Mouse (Mus musculus): Measurements from ENCODE around the gene Ace2. TPM values are rescaled to one million over a fixed set of nuclear protein-coding genes. Genes with fewer than 3 reads are reported as not detected.

The Ace2 gene
- polyA plus RNA-seq, 1 experiment from 2014 or later: 3.1 TPM

DNA sequence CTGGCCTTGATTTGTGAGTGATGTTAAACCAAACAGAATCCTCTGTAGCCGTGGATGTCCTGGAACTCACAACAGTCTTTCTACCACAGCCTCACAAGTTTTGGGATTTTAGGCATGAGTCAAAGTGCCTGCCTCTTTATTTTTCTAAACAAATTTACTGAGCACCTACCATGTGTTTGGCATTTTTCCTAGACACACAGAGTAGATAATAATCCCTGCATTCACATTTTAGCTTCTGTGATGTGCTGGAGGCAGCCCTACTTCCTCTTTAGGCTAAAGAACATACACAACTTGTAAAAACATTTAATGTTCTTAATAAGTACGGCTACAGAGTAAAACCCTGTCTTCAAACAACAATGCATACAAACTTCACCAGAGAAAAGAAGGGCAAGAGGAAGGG, 31.9 kb downstream of the Ace2 start:
- no peaks in the 10 kb centered on the region for H3K36me3 ChIP-seq (ENCODE audit: control insufficient read depth, insufficient read depth)
- no peak overlapping the region for H3K9ac ChIP-seq (ENCODE audit: low read length)
- no peaks in the 10 kb centered on the region for H3K4me1 ChIP-seq (ENCODE audit: control insufficient read depth, insufficient read depth, low read length)
- no peaks in the 10 kb centered on the region for H3K27me3 ChIP-seq (ENCODE audit: control insufficient read depth, insufficient read depth, low read length)
- H3K4me3 ChIP-seq (ENCODE audit: low read length): no peak overlapping the region
- no peak for ATAC-seq (replicated peaks; ENCODE audit: extremely low read depth, insufficient read depth, low FRiP score)
- WGBS: 55% methylated on average over 2 of the region's 2 CpGs
- H3K4me2 ChIP-seq (ENCODE audit: low read depth, low read length): no peak overlapping the region
- no peaks in the 10 kb centered on the region for H3K9me3 ChIP-seq (replicated peaks; ENCODE audit: control insufficient read depth, low read length)
- no peak overlapping the region for H3K27ac ChIP-seq (ENCODE audit: low read length)

DNA sequence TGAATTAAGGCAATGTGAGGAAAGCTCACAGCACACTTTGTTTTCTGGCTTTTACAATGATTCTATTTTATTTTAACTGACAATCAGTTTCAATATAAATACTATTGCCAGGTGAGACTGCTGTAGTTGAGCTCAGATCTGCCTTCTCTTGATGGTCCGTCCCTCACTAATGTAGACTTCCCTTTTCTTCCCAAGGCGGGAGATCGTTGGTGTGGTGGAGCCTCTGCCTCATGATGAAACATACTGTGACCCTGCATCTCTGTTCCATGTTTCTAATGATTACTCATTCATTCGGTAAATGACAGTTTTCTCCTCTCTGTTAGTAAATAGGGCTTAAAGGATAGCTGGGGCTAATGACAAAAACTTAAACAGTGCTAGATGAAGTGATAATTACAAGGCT, 34.7 kb downstream of the Ace2 start:
- no peak overlapping the region for H3K9ac ChIP-seq (ENCODE audit: low read length)
- no peak overlapping the region for H3K4me3 ChIP-seq (ENCODE audit: low read length)
- no peaks in the 10 kb centered on the region for H3K27me3 ChIP-seq (ENCODE audit: control insufficient read depth, insufficient read depth, low read length)
- no peaks in the 10 kb centered on the region for H3K4me1 ChIP-seq (ENCODE audit: control insufficient read depth, insufficient read depth, low read length)
- 80% methylated on average over 4 of the region's 4 CpGs for WGBS
- ATAC-seq (replicated peaks; ENCODE audit: extremely low read depth, insufficient read depth, low FRiP score): no peak
- no peaks in the 10 kb centered on the region for H3K36me3 ChIP-seq (ENCODE audit: control insufficient read depth, insufficient read depth)
- H3K27ac ChIP-seq (ENCODE audit: low read length): no peak overlapping the region
- H3K9me3 ChIP-seq (replicated peaks; ENCODE audit: control insufficient read depth, low read length): no peaks in the 10 kb centered on the region
- no peak overlapping the region for H3K4me2 ChIP-seq (ENCODE audit: low read depth, low read length)

DNA sequence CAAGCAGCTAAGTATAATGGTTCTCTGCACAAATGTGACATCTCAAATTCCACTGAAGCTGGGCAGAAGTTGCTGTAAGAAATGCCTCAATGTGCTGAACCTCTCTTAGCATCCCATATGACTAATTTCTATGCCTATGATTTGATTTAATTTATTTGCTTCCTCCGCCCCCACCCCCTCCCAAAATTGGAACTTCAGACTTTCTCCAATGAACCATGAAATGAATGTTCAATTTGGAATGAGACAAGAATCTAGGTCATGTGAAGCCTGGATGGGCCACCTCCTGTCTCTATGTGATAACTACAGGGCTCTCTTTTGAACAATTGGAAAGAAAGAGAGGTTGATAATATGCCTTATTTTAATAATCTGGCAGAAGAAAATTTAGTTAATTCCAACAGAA, 36.2 kb downstream of the Ace2 start:
- no peaks in the 10 kb centered on the region for H3K4me1 ChIP-seq (ENCODE audit: control insufficient read depth, insufficient read depth, low read length)
- H3K9me3 ChIP-seq (replicated peaks; ENCODE audit: control insufficient read depth, low read length): no peaks in the 10 kb centered on the region
- H3K4me2 ChIP-seq (ENCODE audit: low read depth, low read length): no peak overlapping the region
- no peaks in the 10 kb centered on the region for H3K36me3 ChIP-seq (ENCODE audit: control insufficient read depth, insufficient read depth)
- H3K27ac ChIP-seq (ENCODE audit: low read length): no peak overlapping the region
- H3K9ac ChIP-seq (ENCODE audit: low read length): no peak overlapping the region
- H3K4me3 ChIP-seq (ENCODE audit: low read length): no peak overlapping the region
- no peak for ATAC-seq (replicated peaks; ENCODE audit: extremely low read depth, insufficient read depth, low FRiP score)
- WGBS: 83% methylated on average over 1 of the region's 1 CpGs
- H3K27me3 ChIP-seq (ENCODE audit: control insufficient read depth, insufficient read depth, low read length): no peaks in the 10 kb centered on the region

DNA sequence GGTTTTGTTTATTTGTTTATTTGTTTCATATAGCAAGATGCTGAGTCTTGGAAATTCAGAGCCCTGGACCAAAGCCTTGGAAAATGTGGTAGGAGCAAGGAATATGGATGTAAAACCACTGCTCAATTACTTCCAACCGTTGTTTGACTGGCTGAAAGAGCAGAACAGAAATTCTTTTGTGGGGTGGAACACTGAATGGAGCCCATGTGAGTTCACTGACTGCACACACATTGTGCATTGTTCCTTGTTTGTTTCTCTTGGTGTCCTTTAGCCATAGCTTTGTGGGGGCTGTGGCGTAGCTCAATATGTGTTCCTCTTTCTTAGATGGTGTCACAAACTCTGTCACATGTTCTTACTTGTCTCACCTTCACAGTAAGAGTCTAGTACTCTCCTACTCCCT, 36.6 kb downstream of the Ace2 start:
- H3K9me3 ChIP-seq (replicated peaks; ENCODE audit: control insufficient read depth, low read length): no peaks in the 10 kb centered on the region
- H3K36me3 ChIP-seq (ENCODE audit: control insufficient read depth, insufficient read depth): no peaks in the 10 kb centered on the region
- no peak overlapping the region for H3K9ac ChIP-seq (ENCODE audit: low read length)
- no peak overlapping the region for H3K27ac ChIP-seq (ENCODE audit: low read length)
- no peaks in the 10 kb centered on the region for H3K4me1 ChIP-seq (ENCODE audit: control insufficient read depth, insufficient read depth, low read length)
- ATAC-seq (replicated peaks; ENCODE audit: extremely low read depth, insufficient read depth, low FRiP score): no peak
- 73% methylated on average over 2 of the region's 2 CpGs for WGBS
- H3K4me3 ChIP-seq (ENCODE audit: low read length): no peak overlapping the region
- no peaks in the 10 kb centered on the region for H3K27me3 ChIP-seq (ENCODE audit: control insufficient read depth, insufficient read depth, low read length)
- H3K4me2 ChIP-seq (ENCODE audit: low read depth, low read length): no peak overlapping the region

DNA sequence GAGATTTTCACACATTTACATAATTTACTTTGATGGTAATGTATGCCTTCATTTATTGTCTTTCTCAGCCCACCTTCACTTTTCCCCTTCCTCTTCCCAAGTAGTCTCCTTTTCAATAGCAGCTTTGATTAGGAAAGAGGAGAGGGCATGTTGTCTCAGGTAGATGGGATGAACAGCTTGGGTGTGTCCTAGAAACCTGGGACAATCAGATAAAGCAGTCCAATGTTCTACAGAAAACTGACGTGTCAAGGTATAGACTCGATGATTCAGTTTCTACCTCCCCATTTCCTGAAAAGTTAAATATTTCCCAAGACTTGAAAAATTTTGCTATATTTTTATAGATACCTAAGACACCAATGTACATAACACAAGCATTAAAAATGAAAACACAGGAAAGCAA, 39.7 kb downstream of the Ace2 start:
- H3K27ac ChIP-seq (ENCODE audit: low read length): no peak overlapping the region
- no peaks in the 10 kb centered on the region for H3K4me1 ChIP-seq (ENCODE audit: control insufficient read depth, insufficient read depth, low read length)
- WGBS: 74% methylated on average over 2 of the region's 2 CpGs
- H3K27me3 ChIP-seq (ENCODE audit: control insufficient read depth, insufficient read depth, low read length): no peaks in the 10 kb centered on the region
- no peak overlapping the region for H3K4me3 ChIP-seq (ENCODE audit: low read length)
- H3K9ac ChIP-seq (ENCODE audit: low read length): no peak overlapping the region
- ATAC-seq (replicated peaks; ENCODE audit: extremely low read depth, insufficient read depth, low FRiP score): no peak
- no peaks in the 10 kb centered on the region for H3K36me3 ChIP-seq (ENCODE audit: control insufficient read depth, insufficient read depth)
- H3K9me3 ChIP-seq (replicated peaks; ENCODE audit: control insufficient read depth, low read length): no peaks in the 10 kb centered on the region
- H3K4me2 ChIP-seq (ENCODE audit: low read depth, low read length): no peak overlapping the region

DNA sequence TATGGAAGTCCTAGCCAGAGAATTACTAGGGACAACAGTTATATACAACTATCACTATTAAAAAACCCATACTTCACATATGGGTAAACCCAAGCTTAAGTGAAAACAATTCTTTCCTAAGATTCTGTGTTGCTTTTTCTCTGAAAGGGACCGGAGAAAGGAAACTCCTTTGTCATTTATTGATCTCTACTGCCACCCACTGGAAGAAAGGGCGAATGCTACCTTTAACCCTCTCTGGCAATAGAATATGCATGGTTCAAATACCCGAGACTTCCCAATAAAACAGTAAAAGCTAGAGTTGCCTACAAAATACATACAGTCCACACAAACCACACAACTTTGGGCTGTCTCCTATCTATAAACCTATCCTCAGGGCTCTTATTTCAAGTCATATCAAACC, 40.6 kb downstream of the Ace2 start:
- H3K27me3 ChIP-seq (ENCODE audit: control insufficient read depth, insufficient read depth, low read length): no peaks in the 10 kb centered on the region
- H3K4me2 ChIP-seq (ENCODE audit: low read depth, low read length): no peak overlapping the region
- no peak overlapping the region for H3K27ac ChIP-seq (ENCODE audit: low read length)
- ATAC-seq (replicated peaks; ENCODE audit: extremely low read depth, insufficient read depth, low FRiP score): no peak
- WGBS: 13% methylated on average over 3 of the region's 3 CpGs
- H3K4me1 ChIP-seq (ENCODE audit: control insufficient read depth, insufficient read depth, low read length): no peaks in the 10 kb centered on the region
- H3K9me3 ChIP-seq (replicated peaks; ENCODE audit: control insufficient read depth, low read length): no peaks in the 10 kb centered on the region
- H3K36me3 ChIP-seq (ENCODE audit: control insufficient read depth, insufficient read depth): no peaks in the 10 kb centered on the region
- H3K9ac ChIP-seq (ENCODE audit: low read length): no peak overlapping the region
- H3K4me3 ChIP-seq (ENCODE audit: low read length): no peak overlapping the region

DNA sequence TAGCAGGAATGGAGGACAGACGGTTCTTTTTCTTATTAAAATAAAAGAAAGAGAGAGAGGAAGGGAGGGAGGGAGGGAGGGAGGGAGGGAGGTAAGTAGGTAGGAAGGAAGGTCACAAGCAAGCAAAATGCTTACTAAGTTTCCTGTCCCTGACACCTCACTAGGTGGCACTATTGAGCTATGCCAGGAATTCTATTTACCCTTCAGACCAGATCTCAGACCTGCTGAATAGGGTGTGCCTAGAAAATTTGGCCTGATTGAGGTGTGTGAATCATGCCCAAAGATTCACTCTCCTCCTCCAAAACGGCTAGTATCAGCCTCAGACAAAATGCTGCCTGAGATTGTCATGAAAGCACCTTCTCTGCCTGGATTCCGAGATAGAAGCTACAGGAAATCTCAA, 44.7 kb downstream of the Ace2 start:
- no peaks in the 10 kb centered on the region for H3K9me3 ChIP-seq (replicated peaks; ENCODE audit: control insufficient read depth, low read length)
- no peaks in the 10 kb centered on the region for H3K27me3 ChIP-seq (ENCODE audit: control insufficient read depth, insufficient read depth, low read length)
- H3K36me3 ChIP-seq (ENCODE audit: control insufficient read depth, insufficient read depth): no peaks in the 10 kb centered on the region
- no peaks in the 10 kb centered on the region for H3K4me1 ChIP-seq (ENCODE audit: control insufficient read depth, insufficient read depth, low read length)
- H3K4me2 ChIP-seq (ENCODE audit: low read depth, low read length): no peak overlapping the region
- ATAC-seq (replicated peaks; ENCODE audit: extremely low read depth, insufficient read depth, low FRiP score): no peak
- H3K9ac ChIP-seq (ENCODE audit: low read length): no peak overlapping the region
- 18% methylated on average over 3 of the region's 3 CpGs for WGBS
- no peak overlapping the region for H3K27ac ChIP-seq (ENCODE audit: low read length)
- no peak overlapping the region for H3K4me3 ChIP-seq (ENCODE audit: low read length)

DNA sequence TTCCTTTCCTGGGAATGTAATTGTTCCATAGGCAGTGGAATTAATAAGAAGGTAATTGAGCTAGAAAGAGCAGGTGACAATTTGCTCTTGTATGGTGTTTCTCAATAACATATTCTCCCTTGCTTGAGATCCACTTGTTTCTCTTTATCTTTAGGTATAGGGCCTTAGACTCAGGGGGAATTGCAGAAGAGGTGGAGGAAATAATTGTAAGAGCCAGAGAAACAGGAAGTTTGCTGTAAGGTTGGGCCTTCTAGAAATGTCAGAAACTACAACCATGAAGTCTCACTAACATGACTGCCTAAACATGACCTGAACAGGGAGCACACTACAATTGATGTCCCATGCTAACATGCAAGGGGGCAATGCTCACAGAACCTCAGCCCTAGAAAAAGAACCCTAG, 50.7 kb downstream of the Ace2 start:
- Histone ChIP-seq H3K36me3 (ENCODE audit: control insufficient read depth, insufficient read depth) (no peaks in the 10 kb centered on the region), H3K4me3 (ENCODE audit: low read length) (no peak overlapping the region), H3K4me1 (ENCODE audit: control insufficient read depth, insufficient read depth, low read length) (no peaks in the 10 kb centered on the region), H3K4me2 (ENCODE audit: low read depth, low read length) (no peak overlapping the region), H3K27me3 (ENCODE audit: control insufficient read depth, insufficient read depth, low read length) (no peaks in the 10 kb centered on the region), H3K27ac (ENCODE audit: low read length) (no peak overlapping the region), H3K9ac (ENCODE audit: low read length) (no peak overlapping the region), H3K9me3 (replicated peaks; ENCODE audit: control insufficient read depth, low read length) (no peaks in the 10 kb centered on the region)
- no peak for ATAC-seq (replicated peaks; ENCODE audit: extremely low read depth, insufficient read depth, low FRiP score)

DNA sequence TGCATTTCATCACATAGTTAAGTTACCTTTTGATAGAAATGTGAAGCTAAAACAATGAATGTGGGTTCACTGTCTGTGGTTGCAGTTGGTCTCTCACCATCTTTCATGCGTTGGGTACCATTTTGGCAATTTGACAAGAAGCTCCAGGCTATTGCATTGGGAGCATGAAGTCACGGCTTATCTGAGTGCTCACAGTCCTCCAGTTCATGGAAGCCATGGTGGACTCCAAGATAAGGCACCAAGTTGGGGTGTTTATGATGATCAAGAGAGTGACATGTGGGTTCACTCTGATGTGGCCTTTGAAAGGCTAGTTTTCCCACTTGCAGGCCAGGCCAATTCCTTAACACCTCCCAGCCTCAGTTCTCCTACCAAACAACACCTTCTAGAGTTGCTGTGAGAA, 58.5 kb downstream of the Ace2 start:
- Histone ChIP-seq H3K36me3 (ENCODE audit: control insufficient read depth, insufficient read depth) (no peaks in the 10 kb centered on the region), H3K4me1 (ENCODE audit: control insufficient read depth, insufficient read depth, low read length) (no peaks in the 10 kb centered on the region), H3K9me3 (replicated peaks; ENCODE audit: control insufficient read depth, low read length) (no peaks in the 10 kb centered on the region; the same call in 1 of the 2 replicates), H3K4me3 (ENCODE audit: low read length) (no peak overlapping the region), H3K4me2 (ENCODE audit: low read depth, low read length) (no peak overlapping the region), H3K27me3 (ENCODE audit: control insufficient read depth, insufficient read depth, low read length) (no peaks in the 10 kb centered on the region), H3K9ac (ENCODE audit: low read length) (no peak overlapping the region), H3K27ac (ENCODE audit: low read length) (no peak overlapping the region)
- ATAC-seq (replicated peaks; ENCODE audit: extremely low read depth, insufficient read depth, low FRiP score): no peak
- WGBS: 86% methylated on average over 2 of the region's 2 CpGs

DNA sequence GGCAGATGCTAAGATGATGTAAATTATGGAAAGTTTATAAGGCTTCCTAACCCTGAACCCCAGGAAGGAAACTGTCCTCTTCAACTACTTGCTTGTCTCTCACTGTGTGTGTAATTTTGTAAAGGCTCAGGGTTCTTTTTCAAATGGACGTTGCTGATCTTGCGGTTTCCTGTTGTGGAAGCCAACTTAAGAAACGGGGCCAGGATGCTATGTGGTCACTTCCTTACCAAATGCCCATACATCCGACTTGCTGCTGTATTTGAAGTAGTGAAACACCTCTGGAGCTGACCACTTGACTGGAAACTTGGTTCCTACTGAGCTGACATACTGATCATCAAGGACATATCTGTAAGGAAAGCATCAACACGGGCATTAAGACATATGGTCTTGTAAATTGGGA, 61.4 kb downstream of the Ace2 start:
- no peaks in the 10 kb centered on the region for H3K36me3 ChIP-seq (ENCODE audit: control insufficient read depth, insufficient read depth)
- H3K9me3 ChIP-seq (replicated peaks; ENCODE audit: control insufficient read depth, low read length): no peaks in the 10 kb centered on the region; the same call in 1 of the 2 replicates
- ATAC-seq (replicated peaks; ENCODE audit: extremely low read depth, insufficient read depth, low FRiP score): no peak
- no peak overlapping the region for H3K9ac ChIP-seq (ENCODE audit: low read length)
- no peak overlapping the region for H3K27ac ChIP-seq (ENCODE audit: low read length)
- no peak overlapping the region for H3K4me2 ChIP-seq (ENCODE audit: low read depth, low read length)
- 64% methylated on average over 5 of the region's 5 CpGs for WGBS
- H3K27me3 ChIP-seq (ENCODE audit: control insufficient read depth, insufficient read depth, low read length): no peaks in the 10 kb centered on the region
- H3K4me3 ChIP-seq (ENCODE audit: low read length): no peak overlapping the region
- H3K4me1 ChIP-seq (ENCODE audit: control insufficient read depth, insufficient read depth, low read length): no peaks in the 10 kb centered on the region

Data from heart, embryonic 16.5 days (tissue).